Mouse (Mus musculus) spleen, adult 2 months (tissue): ENCODE measurements around the gene Inhba. TPM values are rescaled to one million over a fixed set of nuclear protein-coding genes. Genes with fewer than 3 reads are reported as not detected.

Source experiments
- DNase-seq, 2 experiments: peaks; one replicate each; pipeline versions ENCODE4 v3.0.0 to v3.0.0-alpha.2; 2012 to 2021; ENCODE audit warnings: low spot score in 2 of 2, low read depth in 1 of 2
- H3K27ac ChIP-seq: fragments of 200-500 bp; 2 replicates; pipeline ENCODE4 v1.5.1; 2012; ENCODE audit warnings: low read length, inconsistent platforms; ENCODE audit not compliant: insufficient read depth
- H3K27me3 ChIP-seq: fragments of 200-500 bp; 2 replicates; pipeline ENCODE4 v1.6.1; 2012; ENCODE audit warnings: mild to moderate bottlenecking, moderate library complexity, low read length, inconsistent platforms; ENCODE audit not compliant: control insufficient read depth, insufficient read depth
- H3K36me3 ChIP-seq: fragments of 200-500 bp; 2 replicates; pipeline ENCODE4 v1.6.1; 2012; ENCODE audit warnings: mild to moderate bottlenecking, low read length, inconsistent platforms; ENCODE audit not compliant: control insufficient read depth, insufficient read depth
- H3K4me1 ChIP-seq: fragments of 200-500 bp; 2 replicates; pipeline ENCODE4 v1.6.1; 2011; ENCODE audit warnings: inconsistent platforms; ENCODE audit not compliant: control insufficient read depth, insufficient read depth, insufficient read length
- H3K4me3 ChIP-seq: fragments of 200-500 bp; 2 replicates; pipeline ENCODE4 v1.5.1; 2011; ENCODE audit warnings: mild to moderate bottlenecking, inconsistent platforms; ENCODE audit not compliant: insufficient read depth, insufficient read length; ENCODE audit errors: extremely low read depth
- CTCF ChIP-seq: fragments of 200-500 bp; IDR thresholded peaks from 2 replicates; pipeline ENCODE4 v1.5.1; 2011; ENCODE audit warnings: mild to moderate bottlenecking, inconsistent platforms; ENCODE audit not compliant: insufficient read depth, insufficient read length, insufficient replicate concordance; ENCODE audit errors: extremely low read depth
- POLR2A ChIP-seq: fragments of 200-500 bp; IDR thresholded peaks from 2 replicates; pipeline ENCODE4 v1.6.1; 2011; ENCODE audit warnings: low read depth, low read length, inconsistent platforms
- WGBS: fragments of 180-500 bp; shearing (Covaris S2); methylation state at CpG from one replicate; pipeline ENCODE4 v1.1.7; 2018; 5-methylcytosine and 5-hydroxymethylcytosine counted together
- polyA plus RNA-seq: library from polyadenylated mRNA; depleted of rRNA; stranded (reverse); fragments of >200 nt; gene quantifications from 2 replicates; pipeline ENCODE4 v1.2.3, GENCODE M21; 2012

The Inhba gene
- polyA plus RNA-seq, 1 experiment, result 0.26 TPM

- TF ChIP-seq POLR2A (no peak), CTCF (no peak)
- Histone ChIP-seq H3K36me3 (no peaks in the 10 kb centered on the region), H3K27me3 (peaks cover 11% of the 10 kb centered on the region), H3K4me3 (no peak overlapping the region), H3K27ac (no peak overlapping the region), H3K4me1 (peaks cover 5% of the 10 kb centered on the region)
- DNase-seq, result no peak
- WGBS, result 12% methylated on average over 2 of the region's 2 CpGs
Observed at GRCm38 (mm10) chr13:16016506-16016905, 4.9 kb downstream of the Inhba start.

GRCm38 (mm10) chr13:16017338-16017737, 5.7 kb downstream of the Inhba start:
- no peaks in the 10 kb centered on the region for H3K36me3 ChIP-seq
- no peak for DNase-seq
- H3K27ac ChIP-seq, result no peak overlapping the region
- H3K27me3 ChIP-seq, result peaks cover 8% of the 10 kb centered on the region
- H3K4me3 ChIP-seq, result peak overlapping the region; percentile 39
- TF ChIP-seq POLR2A (no peak), CTCF (no peak)
- WGBS, result 2% methylated on average over 20 of the region's 20 CpGs
- H3K4me1 ChIP-seq, result peaks cover 2% of the 10 kb centered on the region; the same call in 1 of the 2 replicates

DNA sequence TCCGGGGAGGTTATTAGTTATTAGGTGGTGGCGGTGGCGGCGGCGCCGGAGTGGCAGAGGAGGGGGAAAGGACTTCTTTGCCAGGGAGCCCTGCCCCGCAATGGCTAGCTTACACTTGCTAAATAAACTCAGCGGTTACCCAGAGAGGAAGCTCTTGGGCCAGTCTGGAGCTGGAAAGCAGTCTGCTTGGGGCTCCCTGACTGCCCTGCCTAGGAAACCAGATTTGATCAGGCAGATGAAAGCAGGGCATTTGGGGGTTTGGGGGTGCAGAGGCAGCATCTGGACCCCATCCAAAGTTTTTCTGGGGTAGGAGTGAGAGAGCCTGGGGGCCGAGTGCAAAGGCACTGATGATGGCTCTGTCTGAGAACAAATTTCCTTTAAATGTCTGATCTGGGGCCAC, 6.1 kb downstream of the Inhba start:
- 3% methylated on average over 9 of the region's 9 CpGs for WGBS
- Histone ChIP-seq H3K36me3 (no peaks in the 10 kb centered on the region), H3K27me3 (peaks cover 8% of the 10 kb centered on the region), H3K4me3 (no peak overlapping the region), H3K27ac (no peak overlapping the region), H3K4me1 (peaks cover 2% of the 10 kb centered on the region; the same call in 1 of the 2 replicates)
- DNase-seq, result no peak
- TF ChIP-seq POLR2A, result no peak
- TF ChIP-seq CTCF, result no peak

DNA sequence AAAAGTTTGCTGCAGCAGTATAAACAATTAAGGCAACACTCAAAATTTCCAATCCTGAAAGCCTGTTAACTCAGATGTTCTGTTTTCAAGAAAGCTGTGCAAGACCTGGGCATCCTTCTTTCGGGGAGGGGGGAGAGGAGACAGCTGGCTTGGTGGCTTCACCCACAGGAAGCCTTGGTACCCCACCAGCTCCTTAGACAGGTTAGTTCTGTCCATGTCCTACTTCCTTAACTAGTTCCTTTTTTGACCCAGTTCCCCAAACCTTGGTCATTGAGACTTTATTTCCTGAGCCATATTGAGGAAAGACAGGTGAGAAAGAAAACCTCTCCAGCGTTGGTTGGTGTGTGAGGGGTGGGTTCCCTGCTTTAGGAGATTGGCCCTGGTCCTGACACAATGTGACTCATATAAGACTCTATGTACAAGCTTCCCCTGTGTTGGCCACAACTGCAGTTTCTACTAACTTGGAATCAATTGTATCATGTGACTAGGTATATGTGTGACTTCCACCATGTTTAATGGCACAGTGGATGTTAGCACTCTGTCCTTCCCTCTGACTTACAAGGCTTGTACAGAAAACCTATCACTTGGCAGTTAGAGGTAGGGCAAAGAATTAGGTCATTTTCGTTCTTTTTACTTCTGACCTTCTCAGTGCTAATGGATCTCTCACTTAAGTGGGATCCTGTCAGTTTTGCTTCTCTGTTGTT, 7.3 kb downstream of the Inhba start:
- WGBS, result 32% methylated on average over 3 of the region's 3 CpGs
- Histone ChIP-seq H3K27me3 (peaks cover 8% of the 10 kb centered on the region), H3K4me3 (no peak overlapping the region), H3K4me1 (peaks cover 2% of the 10 kb centered on the region; the same call in 1 of the 2 replicates), H3K36me3 (no peaks in the 10 kb centered on the region), H3K27ac (no peak overlapping the region)
- no peak for TF ChIP-seq POLR2A
- TF ChIP-seq CTCF, result no peak
- DNase-seq, result no peak

DNA sequence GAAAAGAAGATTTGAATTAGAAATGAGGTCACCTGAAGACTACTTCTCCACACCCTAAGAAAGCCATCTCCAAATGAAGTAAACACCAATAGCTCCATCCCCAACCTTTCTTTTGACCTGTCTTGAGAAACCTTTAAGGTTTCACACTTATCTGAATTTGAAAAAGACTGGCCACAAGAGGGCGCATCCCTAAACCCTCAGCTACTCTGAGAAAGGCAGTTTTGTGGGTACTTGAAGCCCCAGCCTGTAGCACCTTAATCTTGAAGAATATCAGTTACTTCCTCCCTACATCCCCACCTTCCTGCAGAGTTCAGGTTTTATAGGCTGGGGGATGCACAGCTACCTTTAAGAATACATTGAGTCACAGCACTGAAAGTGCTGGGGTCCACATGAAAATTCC, 9.0 kb downstream of the Inhba start:
- peak; percentile 14 to 15 for DNase-seq
- Histone ChIP-seq H3K27ac (no peak overlapping the region), H3K36me3 (no peaks in the 10 kb centered on the region), H3K27me3 (peaks cover 8% of the 10 kb centered on the region), H3K4me1 (peaks cover 2% of the 10 kb centered on the region; the same call in 1 of the 2 replicates), H3K4me3 (no peak overlapping the region)
- 0% methylated on average over 1 of the region's 1 CpGs for WGBS
- TF ChIP-seq POLR2A (no peak), CTCF (peak; percentile 2; the same call in 1 of the 2 replicates)

DNA sequence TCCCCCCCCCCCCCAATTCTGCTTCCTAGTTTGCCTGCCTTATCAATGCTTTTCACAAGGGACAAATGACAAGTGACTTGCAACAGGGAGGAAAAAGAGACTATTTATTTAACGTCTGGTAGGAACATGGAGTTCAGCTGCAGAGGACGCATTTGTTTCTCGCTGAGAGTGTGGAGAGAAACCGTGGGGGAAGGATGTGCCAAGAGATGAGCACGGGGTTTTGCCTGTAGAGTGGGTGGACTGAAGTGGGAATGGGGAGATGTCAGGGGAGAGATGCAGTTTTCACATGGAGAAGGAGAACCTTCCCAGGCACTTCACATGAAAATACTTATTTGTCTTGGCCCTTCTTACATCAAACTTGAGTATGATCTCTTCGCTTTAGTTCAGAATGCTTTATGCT, 9.5 kb downstream of the Inhba start:
- H3K4me1 ChIP-seq, result peaks cover 2% of the 10 kb centered on the region; the same call in 1 of the 2 replicates
- no peak overlapping the region for H3K27ac ChIP-seq
- TF ChIP-seq POLR2A (no peak), CTCF (no peak)
- no peak for DNase-seq
- 73% methylated on average over 6 of the region's 6 CpGs for WGBS
- no peaks in the 10 kb centered on the region for H3K36me3 ChIP-seq
- H3K27me3 ChIP-seq, result peaks cover 8% of the 10 kb centered on the region
- H3K4me3 ChIP-seq, result no peak overlapping the region

DNA sequence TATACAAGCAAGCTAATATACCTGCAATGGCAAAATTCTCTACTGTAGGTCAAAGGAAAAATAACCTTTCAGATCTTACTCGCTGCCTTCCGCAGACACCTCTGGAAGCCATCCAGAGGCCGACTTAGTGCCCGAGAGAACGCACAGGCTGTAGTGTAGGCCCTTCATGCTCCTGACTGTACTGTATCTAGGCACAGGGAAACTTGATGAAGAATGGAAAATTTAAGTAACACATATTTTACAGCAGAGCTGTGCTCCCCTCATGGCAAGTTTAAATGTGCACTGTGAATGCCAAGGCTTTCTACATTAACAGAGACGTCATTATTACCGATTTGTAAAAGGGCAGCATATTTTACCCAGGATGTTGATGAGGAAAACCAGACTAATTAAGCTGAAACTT, 10.2 kb downstream of the Inhba start:
- Histone ChIP-seq H3K27me3 (peaks cover 8% of the 10 kb centered on the region), H3K27ac (no peak overlapping the region), H3K4me1 (peaks cover 2% of the 10 kb centered on the region; the same call in 1 of the 2 replicates), H3K36me3 (no peaks in the 10 kb centered on the region), H3K4me3 (no peak overlapping the region)
- WGBS, result 96% methylated on average over 7 of the region's 7 CpGs
- DNase-seq, result no peak
- TF ChIP-seq CTCF, result no peak
- no peak for TF ChIP-seq POLR2A
